Mouse (Mus musculus) erythroblast, embryonic 14.5 days (primary cell): ENCODE measurements around the gene Slc25a5.

Experiments used
- GATA1 ChIP-seq: IDR thresholded peaks from 2 replicates; pipeline ENCODE4 v1.6.1; 2012; ENCODE audit warnings: low read length, inconsistent platforms, mixed read lengths
- TAL1 ChIP-seq: IDR thresholded peaks from 3 replicates; pipeline ENCODE4 v1.6.1; 2012; ENCODE audit warnings: low read length, inconsistent platforms, mixed read lengths

- TF ChIP-seq GATA1 (no peak), TAL1 (no peak)
Measured at GRCm38 (mm10) chrX:36796163-36796581, 721 bp downstream of the Slc25a5 start.
